25 mouse cellular contexts compared by ENCODE assay signal in genomic region chr11:111732096-111732495, GRCm38 (mm10).
A peak's percentile ranks its signal among the peaks of the same experiment; 100 is the strongest.
DNase-seq lines count a peak whose midpoint lies in the region; ATAC-seq lines count a peak whose summit lies in the region.
"Had no signal": no experiment of that assay in that cellular context is flagged by ENCODE, and none has a peak within 500 bp of the region (broad histone marks: within the 10 kb centered on the region; RNA-seq: fewer than 3 reads in every experiment).

No protein-coding gene starts in this region.

- no peaks in the 10 kb centered on the region for H3K4me1 ChIP-seq in heart, embryonic 16.5 days (ENCODE audit: control insufficient read depth, insufficient read depth, low read length)
- peaks cover 16% of the 10 kb centered on the region for H3K4me1 ChIP-seq in limb, embryonic 10.5 days
- H3K4me1 ChIP-seq: embryonic facial prominence, embryonic 15.5 days; heart, embryonic 15.5 days; lung, embryonic 15.5 days had no signal

- no peak for DNase-seq in heart, postnatal 25 days (ENCODE audit: low spot score)
- DNase-seq in embryo, embryonic 10 days (ENCODE audit: low spot score), result peak; percentile 17
- peak; percentile 40 for DNase-seq in embryo, embryonic 10.5 days (ENCODE audit: low spot score)
- peak; percentile 71 for DNase-seq in limb, embryonic 10.5 days (ENCODE audit: low spot score)
- DNase-seq in liver, result no peak
- DNase-seq in cerebellum, adult 18-20 months, result no peak
- DNase-seq: adrenal gland, adult 2 months; cerebellum, adult 11-12 months; gastrocnemius, postnatal 10 days; kidney, adult 9 months; kidney, postnatal 25 days; layer of hippocampus, postnatal 36 days; lung, postnatal 4 days; right cerebral cortex, postnatal 25 days; spleen, adult 18-20 months; thymus, postnatal 25 days had no signal

- no peak for ATAC-seq in heart, embryonic 16.5 days (replicated peaks; ENCODE audit: extremely low read depth, insufficient read depth, low FRiP score)
- ATAC-seq: forebrain, embryonic 14.5 days; hindbrain, postnatal 0 days; intestine, embryonic 16.5 days had no signal

- H3K9me3 ChIP-seq in heart, embryonic 16.5 days (replicated peaks; ENCODE audit: control insufficient read depth, low read length), result no peaks in the 10 kb centered on the region
- H3K9me3 ChIP-seq in limb, embryonic 10.5 days (replicated peaks), result no peaks in the 10 kb centered on the region
- H3K9me3 ChIP-seq: embryonic facial prominence, embryonic 15.5 days; heart, embryonic 15.5 days; hindbrain, embryonic 10.5 days; lung, embryonic 15.5 days had no signal

- H3K9ac ChIP-seq in heart, embryonic 16.5 days (ENCODE audit: low read length), result no peak overlapping the region
- H3K9ac ChIP-seq: embryonic facial prominence, embryonic 15.5 days; heart, embryonic 15.5 days; liver, embryonic 14.5 days; lung, embryonic 15.5 days had no signal

- 17% methylated on average over 8 of the region's 8 CpGs for WGBS in heart, embryonic 16.5 days
- WGBS in limb, embryonic 10.5 days, result 21% methylated on average over 8 of the region's 8 CpGs

- H3K4me2 ChIP-seq in heart, embryonic 16.5 days (ENCODE audit: low read depth, low read length), result peak overlapping the region; percentile 7; the same call in 1 of the 2 replicates
- H3K4me2 ChIP-seq: embryonic facial prominence, embryonic 15.5 days; heart, embryonic 15.5 days; lung, embryonic 15.5 days had no signal

- H3K36me3 ChIP-seq in heart, embryonic 16.5 days (ENCODE audit: control insufficient read depth, insufficient read depth), result no peaks in the 10 kb centered on the region
- no peaks in the 10 kb centered on the region for H3K36me3 ChIP-seq in limb, embryonic 10.5 days
- H3K36me3 ChIP-seq: embryonic facial prominence, embryonic 15.5 days; heart, embryonic 15.5 days; hindbrain, embryonic 10.5 days; lung, embryonic 15.5 days had no signal

- no peaks in the 10 kb centered on the region for H3K27me3 ChIP-seq in heart, embryonic 16.5 days (ENCODE audit: control insufficient read depth, insufficient read depth, low read length)
- H3K27me3 ChIP-seq in limb, embryonic 10.5 days (ENCODE audit: low read depth, poor library complexity, severe bottlenecking), result no peaks in the 10 kb centered on the region
- H3K27me3 ChIP-seq: embryonic facial prominence, embryonic 15.5 days; heart, embryonic 15.5 days; lung, embryonic 15.5 days had no signal

- intact Hi-C loops in heart, postnatal 25 days (cut with DNase I), result no loop called here

- no peak overlapping the region for H3K27ac ChIP-seq in heart, embryonic 16.5 days (ENCODE audit: low read length)
- peak overlapping the region; percentile 82 for H3K27ac ChIP-seq in limb, embryonic 10.5 days
- H3K27ac ChIP-seq: embryonic facial prominence, embryonic 15.5 days; heart, embryonic 15.5 days; hindbrain, embryonic 10.5 days; hindbrain, postnatal 0 days; liver, embryonic 14.5 days; lung, embryonic 15.5 days had no signal

- no peak overlapping the region for H3K4me3 ChIP-seq in heart, embryonic 16.5 days (ENCODE audit: low read length)
- H3K4me3 ChIP-seq in limb, embryonic 10.5 days, result no peak overlapping the region
- H3K4me3 ChIP-seq: embryonic facial prominence, embryonic 15.5 days; heart, embryonic 15.5 days; hindbrain, embryonic 10.5 days; lung, embryonic 15.5 days had no signal

Comparison
In these comparisons a context has a peak if more than half of its experiments do, and no peak if none do; other contexts are left out.
1. DNase-seq: peak in embryo, embryonic 10 days (single experiment), embryo, embryonic 10.5 days (single experiment) and limb, embryonic 10.5 days (single experiment); none in heart, postnatal 25 days (single experiment), liver (single experiment) and cerebellum, adult 18-20 months (0 of 2).